Mouse (Mus musculus): Measurements from ENCODE around the gene Tmem44. TPM values are rescaled to one million over a fixed set of nuclear protein-coding genes. Genes with fewer than 3 reads are reported as not detected.
A peak's percentile ranks its signal among the peaks of the same experiment; 100 is the strongest.

Gene Tmem44
- polyA plus RNA-seq, 1 experiment from 2014 or later = 19.1 TPM

- H3K4me2 ChIP-seq (replicated peaks) = no peak overlapping the region
- H3K9me3 ChIP-seq (replicated peaks) = no peaks in the 10 kb centered on the region
- H3K4me3 ChIP-seq (replicated peaks) = no peak overlapping the region
- no peak overlapping the region for H3K27ac ChIP-seq (replicated peaks)
- peak; percentile 35; the same call in 1 of the 2 replicates for ATAC-seq (ENCODE audit: insufficient number of reproducible peaks, low FRiP score, low TSS enrichment, low read depth)
- peaks cover 5% of the 10 kb centered on the region; the same call in 1 of the 2 replicates for H3K4me1 ChIP-seq
- H3K9ac ChIP-seq = no peak overlapping the region
- H3K36me3 ChIP-seq = peaks cover 12% of the 10 kb centered on the region; the same call in 1 of the 2 replicates
- no peaks in the 10 kb centered on the region for H3K27me3 ChIP-seq
- 26% methylated on average over 20 of the region's 20 CpGs for WGBS
Observed at GRCm38 (mm10) chr16:30531761-30532406, 18.8 kb downstream of the Tmem44 start.

- Histone ChIP-seq H3K9ac (no peak overlapping the region), H3K27me3 (no peaks in the 10 kb centered on the region), H3K4me1 (peaks cover 5% of the 10 kb centered on the region; the same call in 1 of the 2 replicates), H3K4me3 (replicated peaks) (no peak overlapping the region), H3K36me3 (peaks cover 12% of the 10 kb centered on the region; the same call in 1 of the 2 replicates), H3K9me3 (replicated peaks) (no peaks in the 10 kb centered on the region), H3K27ac (replicated peaks) (no peak overlapping the region), H3K4me2 (replicated peaks) (no peak overlapping the region)
- ATAC-seq (ENCODE audit: insufficient number of reproducible peaks, low FRiP score, low TSS enrichment, low read depth) = no peak
- WGBS = 46% methylated on average over 4 of the region's 4 CpGs
Observed at GRCm38 (mm10) chr16:30530815-30531214, 19.8 kb downstream of the Tmem44 start.

- Histone ChIP-seq H3K27me3 (no peaks in the 10 kb centered on the region), H3K9me3 (replicated peaks) (no peaks in the 10 kb centered on the region), H3K4me3 (replicated peaks) (no peak overlapping the region), H3K27ac (replicated peaks) (no peak overlapping the region), H3K9ac (no peak overlapping the region), H3K4me2 (replicated peaks) (no peak overlapping the region), H3K36me3 (peaks cover 12% of the 10 kb centered on the region; the same call in 1 of the 2 replicates), H3K4me1 (peaks cover 5% of the 10 kb centered on the region; the same call in 1 of the 2 replicates)
- 74% methylated on average over 8 of the region's 8 CpGs for WGBS
- no peak for ATAC-seq (ENCODE audit: insufficient number of reproducible peaks, low FRiP score, low TSS enrichment, low read depth)
Observed at GRCm38 (mm10) chr16:30528386-30528785, 22.3 kb downstream of the Tmem44 start.

- Histone ChIP-seq H3K4me2 (replicated peaks) (no peak overlapping the region), H3K9ac (no peak overlapping the region), H3K4me3 (replicated peaks) (no peak overlapping the region), H3K9me3 (replicated peaks) (no peaks in the 10 kb centered on the region), H3K4me1 (peaks cover 5% of the 10 kb centered on the region; the same call in 1 of the 2 replicates), H3K27ac (replicated peaks) (no peak overlapping the region), H3K36me3 (peaks cover 12% of the 10 kb centered on the region; the same call in 1 of the 2 replicates), H3K27me3 (no peaks in the 10 kb centered on the region)
- ATAC-seq (ENCODE audit: insufficient number of reproducible peaks, low FRiP score, low TSS enrichment, low read depth) = no peak
- WGBS = 91% methylated on average over 2 of the region's 2 CpGs
Observed at GRCm38 (mm10) chr16:30527889-30528288, 22.8 kb downstream of the Tmem44 start.

- WGBS = 68% methylated on average over 14 of the region's 14 CpGs
- no peak for ATAC-seq (ENCODE audit: insufficient number of reproducible peaks, low FRiP score, low TSS enrichment, low read depth)
Observed at GRCm38 (mm10) chr16:30525756-30526155, 24.9 kb downstream of the Tmem44 start.

GRCm38 (mm10) chr16:30524481-30524880 lies 26.2 kb downstream of the Tmem44 start:
- ATAC-seq (ENCODE audit: insufficient number of reproducible peaks, low FRiP score, low TSS enrichment, low read depth) = no peak
- WGBS = 91% methylated on average over 6 of the region's 6 CpGs
- Histone ChIP-seq H3K4me2 (replicated peaks) (no peak overlapping the region), H3K36me3 (peaks cover 11% of the 10 kb centered on the region; the same call in 1 of the 2 replicates), H3K4me3 (replicated peaks) (no peak overlapping the region), H3K9me3 (replicated peaks) (no peaks in the 10 kb centered on the region), H3K4me1 (peaks cover 6% of the 10 kb centered on the region; the same call in 1 of the 2 replicates), H3K27ac (replicated peaks) (no peak overlapping the region), H3K9ac (no peak overlapping the region), H3K27me3 (no peaks in the 10 kb centered on the region)

More at GRCm38 (mm10) chr16:30525756-30526155, 24.9 kb downstream of the Tmem44 start:
- H3K27me3 ChIP-seq = no peaks in the 10 kb centered on the region
- H3K9ac ChIP-seq = no peak overlapping the region
- no peak overlapping the region for H3K4me3 ChIP-seq (replicated peaks)
- H3K4me1 ChIP-seq = no peaks in the 10 kb centered on the region; the same call in 1 of the 2 replicates
- H3K9me3 ChIP-seq (replicated peaks) = no peaks in the 10 kb centered on the region
- H3K27ac ChIP-seq (replicated peaks) = no peak overlapping the region
- no peak overlapping the region for H3K4me2 ChIP-seq (replicated peaks)
- H3K36me3 ChIP-seq = peaks cover 12% of the 10 kb centered on the region; the same call in 1 of the 2 replicates

- no peak overlapping the region for H3K27ac ChIP-seq (replicated peaks)
- H3K4me2 ChIP-seq (replicated peaks) = no peak overlapping the region
- ATAC-seq (ENCODE audit: insufficient number of reproducible peaks, low FRiP score, low TSS enrichment, low read depth) = 0 out of 2 replicates have a peak, but pooled peaks have one; percentile 48
- H3K9ac ChIP-seq = no peak overlapping the region
- no peak overlapping the region for H3K4me3 ChIP-seq (replicated peaks)
- WGBS = 54% methylated on average over 10 of the region's 10 CpGs
- H3K27me3 ChIP-seq = no peaks in the 10 kb centered on the region
- H3K4me1 ChIP-seq = peaks cover 17% of the 10 kb centered on the region
- no peaks in the 10 kb centered on the region for H3K9me3 ChIP-seq (replicated peaks)
- H3K36me3 ChIP-seq = no peaks in the 10 kb centered on the region
Observed at GRCm38 (mm10) chr16:30522253-30522940, 28.2 kb downstream of the Tmem44 start.

- no peaks in the 10 kb centered on the region for H3K27me3 ChIP-seq
- peaks cover 17% of the 10 kb centered on the region for H3K4me1 ChIP-seq
- H3K9me3 ChIP-seq (replicated peaks) = no peaks in the 10 kb centered on the region
- no peak overlapping the region for H3K27ac ChIP-seq (replicated peaks)
- no peak overlapping the region for H3K4me2 ChIP-seq (replicated peaks)
- no peaks in the 10 kb centered on the region for H3K36me3 ChIP-seq
- 62% methylated on average over 3 of the region's 3 CpGs for WGBS
- H3K9ac ChIP-seq = no peak overlapping the region
- H3K4me3 ChIP-seq (replicated peaks) = no peak overlapping the region
- ATAC-seq (ENCODE audit: insufficient number of reproducible peaks, low FRiP score, low TSS enrichment, low read depth) = no peak
Observed at GRCm38 (mm10) chr16:30521147-30521546, 29.5 kb downstream of the Tmem44 start.

- Histone ChIP-seq H3K4me3 (replicated peaks) (peak overlapping the region; percentile 34), H3K4me2 (replicated peaks) (peak overlapping the region; percentile 45)
Observed at GRCm38 (mm10) chr16:30520361-30520823, 30.2 kb downstream of the Tmem44 start.

GRCm38 (mm10) chr16:30518635-30519034 lies 32.0 kb downstream of the Tmem44 start:
- Histone ChIP-seq H3K9me3 (replicated peaks) (no peaks in the 10 kb centered on the region), H3K9ac (no peak overlapping the region), H3K27me3 (no peaks in the 10 kb centered on the region), H3K36me3 (no peaks in the 10 kb centered on the region; the same call in 1 of the 2 replicates), H3K4me3 (replicated peaks) (no peak overlapping the region), H3K4me1 (peaks cover 17% of the 10 kb centered on the region), H3K27ac (replicated peaks) (no peak overlapping the region), H3K4me2 (replicated peaks) (no peak overlapping the region)
- 61% methylated on average over 9 of the region's 9 CpGs for WGBS
- ATAC-seq (ENCODE audit: insufficient number of reproducible peaks, low FRiP score, low TSS enrichment, low read depth) = no peak

More at GRCm38 (mm10) chr16:30520361-30520823, 30.2 kb downstream of the Tmem44 start:
- no peak for ATAC-seq (ENCODE audit: insufficient number of reproducible peaks, low FRiP score, low TSS enrichment, low read depth)
- no peak overlapping the region for H3K9ac ChIP-seq
- H3K36me3 ChIP-seq = no peaks in the 10 kb centered on the region; the same call in 1 of the 2 replicates
- no peaks in the 10 kb centered on the region for H3K9me3 ChIP-seq (replicated peaks)
- peaks cover 17% of the 10 kb centered on the region for H3K4me1 ChIP-seq
- H3K27me3 ChIP-seq = no peaks in the 10 kb centered on the region
- peak overlapping the region; percentile 25; the same call in 1 of the 2 replicates for H3K27ac ChIP-seq (replicated peaks)
- 11% methylated on average over 9 of the region's 9 CpGs for WGBS

GRCm38 (mm10) chr16:30517666-30518283 lies 32.9 kb downstream of the Tmem44 start:
- Histone ChIP-seq H3K36me3 (no peaks in the 10 kb centered on the region; the same call in 1 of the 2 replicates), H3K4me2 (replicated peaks) (no peak overlapping the region), H3K4me1 (peaks cover 24% of the 10 kb centered on the region), H3K9me3 (replicated peaks) (no peaks in the 10 kb centered on the region), H3K9ac (no peak overlapping the region), H3K4me3 (replicated peaks) (no peak overlapping the region), H3K27me3 (no peaks in the 10 kb centered on the region), H3K27ac (replicated peaks) (no peak overlapping the region)
- WGBS = 43% methylated on average over 11 of the region's 11 CpGs
- ATAC-seq (ENCODE audit: insufficient number of reproducible peaks, low FRiP score, low TSS enrichment, low read depth) = no peak

Data from embryonic facial prominence, embryonic 15.5 days (tissue).